Mouse (Mus musculus) spleen, adult 18-20 months (tissue): Measurements from ENCODE around the gene Dspp.

Experiments used
- DNase-seq, 2 experiments: peaks; one replicate each; pipeline ENCODE4 v3.0.0; 2022; ENCODE audit warnings: mixed read lengths in 2 of 2

Gene Dspp

DNA sequence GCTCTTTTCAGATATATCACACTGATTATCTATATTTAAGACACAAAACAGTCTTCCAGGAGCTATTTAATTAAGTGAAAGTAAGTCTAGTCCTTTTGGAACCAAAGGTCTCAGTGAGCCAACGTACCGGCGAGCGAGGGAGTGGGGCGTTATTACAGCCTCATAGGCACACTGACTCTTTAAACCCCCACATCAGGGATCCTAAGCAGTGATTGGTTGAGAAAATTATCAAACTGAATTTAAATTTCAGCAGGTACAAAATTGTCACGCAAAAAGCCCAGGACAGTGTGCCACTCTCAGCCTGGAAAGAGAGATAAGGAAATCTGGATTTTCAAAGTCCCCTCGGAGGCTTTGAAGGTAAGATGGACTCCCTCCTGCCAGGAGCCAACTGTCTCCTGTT, at the start of gene Dspp:
Gene Dspp (plus strand): TSS at position 301 of the 400 bp plus-strand sequence.
- DNase-seq = no peak

DNA sequence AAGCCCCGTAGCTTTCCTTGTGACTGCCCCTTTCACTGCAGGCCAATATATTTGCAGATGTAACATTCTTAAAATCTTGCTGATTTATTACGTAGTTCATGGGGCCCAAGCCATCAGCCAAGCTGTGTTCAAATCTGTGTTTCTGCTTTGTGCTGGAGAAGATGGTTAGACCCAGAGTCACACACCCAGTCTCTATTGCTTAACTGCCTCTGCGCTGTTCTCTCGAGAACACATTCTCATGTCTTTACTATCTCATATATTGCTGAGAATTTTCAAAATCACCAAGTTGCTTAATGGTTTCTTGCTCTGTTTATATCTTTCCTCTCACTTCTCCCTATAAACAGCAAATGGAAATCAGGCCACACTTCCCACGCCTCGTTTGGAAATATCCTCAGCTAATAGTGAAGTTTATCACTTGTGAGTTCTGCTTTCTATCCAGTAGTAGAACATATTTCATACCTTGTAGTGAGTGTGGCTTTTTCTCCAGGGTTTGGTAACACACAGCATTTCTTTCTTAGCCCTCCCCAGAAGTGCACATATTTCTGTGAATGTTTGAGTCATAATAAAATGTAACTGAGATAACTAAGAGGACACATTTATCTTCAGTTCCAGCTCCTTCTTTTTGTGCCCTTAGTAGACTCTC, 46.4 kb upstream of the Dspp start:
- no peak for DNase-seq

DNA sequence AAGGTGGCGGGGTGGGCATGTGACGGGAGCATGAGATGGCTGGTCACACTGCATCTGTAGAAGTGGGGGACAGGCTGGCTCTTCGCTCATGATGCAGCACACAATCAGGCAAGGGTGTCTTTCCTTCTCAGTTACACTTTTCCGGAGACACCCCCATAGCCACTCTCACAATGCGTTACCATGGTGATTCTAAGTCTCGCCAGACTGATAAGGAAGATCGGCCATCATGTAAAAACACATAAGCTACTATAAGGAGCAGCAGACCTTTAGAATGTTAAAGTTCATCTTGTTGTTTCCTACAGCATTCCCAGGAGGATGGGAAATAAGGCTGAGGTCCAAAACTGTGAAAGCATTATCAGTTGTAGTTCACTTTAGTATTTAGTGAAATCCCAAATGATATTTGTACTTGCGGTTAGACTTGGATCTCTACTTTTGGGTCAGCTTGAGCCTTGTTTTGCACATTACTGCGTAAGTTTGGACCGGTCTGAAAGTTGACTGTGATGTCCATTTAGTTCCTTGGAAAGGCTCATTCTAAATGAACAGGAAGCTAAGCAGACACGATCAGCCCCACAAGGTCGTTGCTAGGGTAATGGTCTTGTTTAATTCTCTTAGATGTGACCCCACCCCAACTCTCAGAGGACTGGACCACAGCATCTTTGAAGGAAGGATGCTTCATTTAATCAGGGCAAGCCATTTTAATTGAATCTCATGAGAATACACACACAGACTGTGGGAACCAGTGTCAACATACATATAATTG, 43.8 kb upstream of the Dspp start:
- DNase-seq = no peak

DNA sequence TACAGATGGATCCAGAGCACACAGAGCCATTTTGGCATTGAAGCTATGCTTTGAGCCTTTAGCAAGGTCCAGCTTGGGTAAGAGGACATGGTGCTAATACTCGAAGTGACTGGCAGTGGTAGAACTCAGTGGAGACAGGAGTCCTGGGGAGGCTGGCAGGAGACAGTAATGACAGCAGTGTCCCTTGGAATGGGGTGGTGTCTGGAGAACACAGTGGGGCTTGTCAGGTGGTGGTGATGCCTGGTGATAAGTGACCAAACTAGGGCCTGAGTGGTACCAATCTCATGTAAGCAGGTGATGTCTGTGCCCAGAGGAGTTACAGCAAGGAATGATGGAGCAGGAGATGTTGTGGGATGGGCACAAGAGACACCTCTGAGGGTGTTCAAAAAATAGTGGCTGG, 43.2 kb upstream of the Dspp start:
- DNase-seq = no peak

DNA sequence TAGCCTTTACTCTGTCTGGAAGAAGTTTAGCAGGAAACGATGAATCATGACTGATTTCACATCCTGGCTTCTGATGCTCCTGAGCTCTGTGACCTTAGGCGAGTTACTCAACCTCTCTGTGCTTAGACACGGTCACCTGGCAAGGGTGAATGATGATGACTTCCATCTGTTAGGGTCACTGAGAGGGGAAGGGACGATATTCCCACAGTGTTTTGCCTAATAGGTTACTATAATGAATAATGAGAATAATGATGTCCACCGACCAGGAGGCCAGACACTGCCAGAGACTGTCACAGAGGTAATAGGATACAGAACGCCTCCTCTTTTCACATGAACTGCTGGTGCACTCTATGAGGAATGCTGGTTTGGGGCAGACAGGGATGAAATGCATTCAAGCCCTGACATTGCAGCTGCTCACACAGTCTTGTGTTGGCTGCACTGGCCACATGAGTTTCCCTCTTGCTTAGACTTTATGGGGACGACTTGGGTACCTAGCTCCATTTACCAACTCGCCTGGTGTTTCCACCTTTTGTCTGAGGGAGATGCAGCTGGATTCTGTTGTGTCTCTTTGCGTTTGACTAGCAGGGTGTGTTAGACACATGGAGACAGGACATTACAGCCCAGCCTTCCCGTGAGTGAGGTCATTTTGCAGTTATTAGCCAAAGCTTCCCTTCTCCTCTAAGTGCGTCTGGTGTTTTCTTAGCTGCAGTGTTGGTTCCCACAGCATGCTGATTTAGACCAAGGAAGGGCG, 42.1 kb upstream of the Dspp start:
- DNase-seq = no peak

DNA sequence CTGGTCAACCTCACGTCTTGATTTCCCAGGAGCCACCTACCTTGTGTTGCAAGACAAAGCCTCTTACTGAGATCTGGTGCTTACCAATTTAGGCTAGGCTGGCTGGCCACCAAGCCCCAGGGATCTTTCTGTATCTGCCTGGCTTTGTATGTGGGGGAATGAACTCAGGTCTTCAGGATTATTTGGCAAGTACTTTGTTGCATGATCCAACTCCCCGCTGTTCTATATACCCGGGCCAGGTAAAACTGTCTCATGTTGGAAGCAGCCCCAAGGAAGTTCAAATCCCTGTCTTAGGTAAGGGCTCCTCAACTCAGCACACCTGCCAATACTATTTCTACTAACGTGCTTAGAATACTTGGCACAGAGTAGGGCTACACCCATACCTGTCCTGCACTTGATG, 39.6 kb upstream of the Dspp start:
- DNase-seq = no peak

DNA sequence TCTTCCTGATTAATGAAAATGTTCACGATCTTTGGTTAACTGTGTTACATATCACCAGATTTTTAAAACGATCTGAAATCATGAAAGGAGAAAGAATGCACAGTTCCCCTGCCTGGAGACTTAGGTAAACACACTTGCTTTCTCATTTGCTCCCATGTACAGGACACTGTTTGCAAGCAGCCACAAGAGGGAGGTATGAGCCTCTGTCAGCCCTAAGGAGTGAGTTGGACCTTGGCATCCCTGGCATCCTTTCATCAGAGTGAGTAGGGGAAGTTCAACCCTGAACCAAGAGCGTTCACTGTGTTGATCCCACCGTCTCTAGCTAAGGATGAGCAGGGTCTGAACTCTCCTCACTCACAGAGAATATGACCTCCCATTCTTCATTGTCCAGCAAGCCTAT, 39.0 kb upstream of the Dspp start:
- no peak for DNase-seq

DNA sequence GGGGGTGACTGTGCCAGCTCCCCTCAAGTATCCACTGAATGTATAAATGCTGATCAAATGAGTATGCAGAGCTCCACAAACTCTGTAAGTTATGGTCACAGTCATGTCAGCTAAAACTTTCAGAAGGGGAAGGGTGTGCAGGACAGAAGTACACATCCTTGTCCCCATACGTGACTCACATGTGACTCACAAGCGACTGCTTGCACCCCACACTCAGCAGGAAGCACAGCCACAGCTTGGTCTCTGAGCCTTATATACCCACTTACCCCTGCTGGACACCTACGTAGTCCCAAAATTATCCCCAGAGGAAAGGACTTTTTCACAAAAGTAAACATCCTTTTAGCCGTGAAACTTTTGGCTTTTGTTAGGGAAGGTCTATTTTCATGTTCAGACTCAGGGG, 36.8 kb upstream of the Dspp start:
- DNase-seq = no peak

DNA sequence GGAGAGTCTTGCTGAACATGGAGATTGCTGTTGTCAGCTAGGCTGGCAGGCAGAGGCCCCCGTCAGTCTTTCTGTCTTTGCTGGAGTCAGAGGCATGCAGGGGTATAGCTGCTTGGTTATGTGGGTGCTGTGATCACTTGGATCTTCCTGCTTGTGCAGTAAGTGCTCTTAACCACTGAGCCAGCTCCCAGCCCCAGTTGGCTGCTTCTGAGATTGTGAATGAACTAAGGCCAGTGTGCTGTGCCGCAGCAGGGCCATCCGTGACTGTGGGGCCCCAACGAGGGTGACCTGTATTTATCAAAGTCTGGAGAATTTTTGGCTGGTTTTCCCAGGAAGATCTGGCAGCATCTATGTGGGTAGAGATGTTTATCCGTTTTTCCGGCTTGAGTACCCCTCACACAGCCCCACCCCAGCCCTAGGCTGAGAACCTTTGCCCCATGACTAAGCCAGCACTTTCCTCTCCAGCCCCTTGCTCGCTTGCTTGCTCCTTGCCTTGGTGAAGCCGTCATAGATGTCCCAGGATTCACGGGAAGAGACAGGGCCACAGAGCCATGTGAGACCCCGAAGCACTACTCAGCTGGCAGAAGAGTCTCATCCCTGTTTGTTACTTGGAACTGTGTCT, 32.5 kb upstream of the Dspp start:
- no peak for DNase-seq

DNA sequence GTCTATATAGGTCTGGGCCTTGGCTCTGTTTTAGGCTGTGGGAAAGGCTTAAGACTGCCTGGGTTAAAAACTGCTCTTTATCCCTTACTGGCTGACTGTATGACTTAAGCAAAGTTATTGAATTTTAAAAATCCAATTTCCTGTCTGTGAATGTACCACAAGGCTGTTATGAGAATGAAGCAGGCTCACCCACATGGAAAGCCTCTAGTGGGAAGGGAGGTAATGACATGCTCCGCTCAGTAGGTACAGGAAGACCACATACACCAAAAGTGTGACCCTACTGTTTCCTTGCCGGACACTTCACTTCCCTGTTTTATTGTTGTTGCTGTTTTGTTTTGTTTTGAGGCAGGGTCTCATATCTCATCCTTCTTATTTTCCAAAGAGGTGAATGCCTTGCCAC, 29.4 kb upstream of the Dspp start:
- DNase-seq = no peak

DNA sequence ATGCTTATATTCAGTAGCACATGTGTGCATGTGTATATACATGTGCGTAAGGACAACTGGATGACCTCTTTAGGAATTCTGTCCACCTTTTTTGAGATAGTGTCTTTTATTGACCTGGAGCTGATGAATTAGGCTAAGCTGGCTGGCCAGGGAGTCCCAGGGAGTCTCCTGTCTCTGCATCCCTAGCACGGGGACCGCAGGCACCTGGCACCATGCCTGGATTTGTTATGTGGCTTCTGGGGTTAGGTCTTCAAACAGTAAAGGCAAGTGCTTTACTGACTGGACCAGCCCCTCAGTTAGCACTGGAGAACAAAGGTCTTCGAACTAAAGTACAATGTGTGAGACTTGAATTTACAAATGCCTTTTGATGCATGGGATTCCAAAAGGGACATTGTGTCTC, 26.5 kb upstream of the Dspp start:
- no peak for DNase-seq

DNA sequence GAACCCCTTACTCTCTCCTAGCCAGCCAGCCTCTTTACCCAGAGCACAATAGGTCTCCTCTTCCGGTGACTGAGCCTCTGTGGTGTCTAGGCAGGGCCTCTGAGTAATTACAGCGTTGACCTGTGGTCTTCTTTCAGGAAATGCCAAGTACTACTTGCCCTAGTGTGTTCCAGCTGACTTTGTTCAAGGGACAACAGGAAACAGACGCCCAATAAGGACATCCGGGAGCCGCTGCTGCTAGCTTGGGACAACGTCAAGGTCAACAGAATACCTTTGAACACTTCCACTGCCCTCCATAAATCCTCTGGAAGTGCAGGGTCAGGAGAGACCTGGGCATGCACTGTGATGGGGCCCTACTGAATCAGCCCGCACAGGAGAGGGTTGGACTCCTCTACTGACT, 21.2 kb upstream of the Dspp start:
- DNase-seq = no peak

DNA sequence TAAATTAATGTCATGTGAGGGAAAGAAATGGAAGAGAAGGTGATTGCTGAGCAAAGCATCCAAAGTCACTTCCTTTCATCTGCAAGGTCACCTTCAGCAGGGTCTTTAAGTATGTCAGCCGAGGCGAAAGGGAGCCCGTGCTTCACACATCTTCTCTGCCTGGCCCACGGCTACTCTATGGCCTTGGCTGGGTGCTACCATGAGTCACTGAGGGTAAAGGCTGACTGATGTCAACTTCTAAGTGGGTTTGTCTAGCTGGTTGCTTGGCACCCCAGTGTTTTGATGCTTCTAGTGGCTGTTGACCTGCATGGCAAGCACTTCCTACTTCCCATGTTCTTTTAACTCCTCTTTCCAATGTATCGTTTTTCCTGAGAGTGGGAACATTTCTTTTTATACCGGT, 20.3 kb upstream of the Dspp start:
- DNase-seq = no peak

DNA sequence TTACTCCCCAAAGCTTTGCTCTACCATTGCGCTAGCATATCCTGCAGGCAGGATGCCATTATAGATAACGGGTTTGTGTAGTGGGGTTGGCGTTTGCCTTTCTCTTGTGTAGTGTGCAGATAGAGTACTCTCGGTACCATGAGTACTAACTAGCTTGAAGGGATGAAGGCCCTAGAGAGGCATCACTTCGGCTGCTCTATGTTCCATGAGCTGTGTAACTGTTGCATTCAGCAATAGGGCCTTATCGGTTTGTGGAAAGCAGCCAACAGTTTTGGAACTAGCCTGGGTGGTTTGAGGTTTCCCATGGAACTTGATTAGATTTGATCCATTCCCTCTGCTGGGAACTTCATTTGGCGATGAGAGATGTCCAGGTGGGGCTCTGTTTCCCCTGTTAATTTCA, 12.8 kb upstream of the Dspp start:
- no peak for DNase-seq

DNA sequence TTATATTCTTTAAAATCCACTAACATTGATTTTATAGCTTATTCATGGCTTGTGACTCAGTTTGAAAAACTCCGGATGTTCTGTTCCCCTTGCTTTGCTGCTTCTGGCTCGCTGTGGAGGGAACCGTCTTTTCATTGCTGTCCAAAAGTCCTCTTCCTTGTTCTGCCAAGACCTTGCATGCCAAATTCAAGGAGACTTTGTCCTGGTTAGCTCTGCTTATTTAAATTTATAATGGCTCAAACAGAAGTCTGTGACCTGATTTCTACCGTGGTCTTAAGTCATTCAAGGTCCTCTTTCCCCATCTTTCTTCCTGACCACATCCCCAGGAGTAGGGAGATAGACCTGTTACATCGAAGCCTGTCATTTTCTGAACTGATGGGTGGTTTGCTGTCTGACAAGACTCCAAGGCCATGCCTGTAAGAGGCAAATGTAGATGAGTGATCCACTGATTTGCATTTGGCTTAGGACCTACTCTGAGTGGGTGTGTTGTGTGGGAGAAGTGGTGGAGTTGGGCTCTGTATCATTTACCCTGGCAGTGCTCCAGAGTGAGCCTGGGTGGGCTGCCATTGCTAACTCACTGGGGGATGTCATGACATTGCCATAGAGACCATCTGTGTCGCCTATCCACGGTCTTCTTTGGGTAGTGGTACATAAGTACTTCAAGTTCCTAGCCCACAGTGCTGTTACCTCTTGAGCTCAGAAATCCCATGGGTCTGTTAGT, 12.0 kb upstream of the Dspp start:
- DNase-seq = no peak

DNA sequence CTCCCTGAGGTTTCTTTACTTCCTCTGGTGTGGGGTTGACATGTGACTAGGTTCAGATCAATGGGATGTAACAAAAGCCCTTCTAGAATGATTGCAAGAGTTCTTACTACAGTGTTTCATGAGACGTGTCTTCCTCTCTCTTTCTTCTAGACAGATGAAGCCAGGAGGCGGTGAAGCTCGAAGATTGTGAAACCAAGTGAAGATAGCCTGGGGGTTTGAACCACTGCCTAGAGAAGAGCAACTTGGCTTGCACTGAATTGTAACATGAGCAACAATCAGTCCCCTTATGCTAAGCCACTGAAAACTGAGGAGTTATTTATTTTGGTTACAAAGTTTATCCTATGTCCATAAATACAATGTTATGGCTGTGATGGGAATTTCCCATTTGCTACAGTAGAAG, 9.9 kb upstream of the Dspp start:
- no peak for DNase-seq

DNA sequence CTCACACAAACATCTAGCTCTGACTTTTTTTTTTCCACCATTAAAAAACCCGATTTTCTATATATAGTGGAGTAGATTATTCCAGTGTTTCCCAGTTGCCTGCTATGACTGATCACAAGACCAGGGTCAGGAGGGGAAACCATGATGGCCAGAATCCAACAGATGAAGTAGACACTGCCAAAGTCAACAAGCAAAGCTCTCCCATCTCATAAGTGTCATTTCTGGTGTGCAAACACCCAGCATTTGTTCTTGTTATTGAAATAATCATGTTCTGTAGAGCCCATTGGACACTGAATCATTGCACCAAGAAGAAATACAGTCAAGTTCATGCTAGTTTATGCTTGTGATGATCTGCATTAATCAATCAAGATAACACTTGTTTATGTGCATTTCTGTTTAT, 9.1 kb upstream of the Dspp start:
- DNase-seq = no peak

DNA sequence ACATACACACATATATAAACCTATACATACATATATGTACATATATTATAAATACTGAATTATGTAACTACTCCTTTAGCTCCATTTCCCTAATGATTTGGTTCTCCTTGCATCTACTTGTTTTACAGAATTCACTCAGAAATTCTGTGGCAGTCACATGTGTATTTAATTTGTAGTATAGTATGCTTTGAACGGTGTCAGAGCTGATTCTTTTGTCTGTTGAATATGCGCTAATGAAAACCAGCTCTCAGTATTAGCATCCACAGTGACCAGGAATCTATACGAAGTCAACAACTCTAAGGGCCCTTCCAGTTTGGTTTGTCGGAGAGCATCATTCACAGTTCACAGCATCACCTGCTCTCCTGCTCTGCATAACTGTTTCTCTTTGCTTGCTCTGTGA, 7.0 kb upstream of the Dspp start:
- no peak for DNase-seq

DNA sequence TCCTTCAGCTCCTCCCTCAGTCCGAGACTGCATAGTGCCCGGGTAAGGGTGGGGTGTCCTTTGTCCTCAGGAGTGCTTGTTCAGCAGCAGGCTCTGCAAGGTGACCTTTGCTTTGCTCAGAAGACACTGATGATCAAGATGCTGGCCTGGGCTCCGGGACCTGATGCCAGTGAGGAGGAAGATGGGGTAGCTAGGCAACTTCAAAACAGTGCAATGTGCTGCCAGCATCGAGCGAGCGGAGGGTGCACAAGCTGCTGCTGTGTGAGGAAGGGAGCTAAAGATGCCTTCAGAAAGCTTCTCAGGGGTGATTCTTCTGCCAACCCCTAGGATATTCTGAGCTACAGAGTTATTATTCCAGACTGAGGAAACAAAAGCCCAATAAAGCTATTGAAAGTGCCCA, 2.6 kb downstream of the Dspp start:
- no peak for DNase-seq

DNA sequence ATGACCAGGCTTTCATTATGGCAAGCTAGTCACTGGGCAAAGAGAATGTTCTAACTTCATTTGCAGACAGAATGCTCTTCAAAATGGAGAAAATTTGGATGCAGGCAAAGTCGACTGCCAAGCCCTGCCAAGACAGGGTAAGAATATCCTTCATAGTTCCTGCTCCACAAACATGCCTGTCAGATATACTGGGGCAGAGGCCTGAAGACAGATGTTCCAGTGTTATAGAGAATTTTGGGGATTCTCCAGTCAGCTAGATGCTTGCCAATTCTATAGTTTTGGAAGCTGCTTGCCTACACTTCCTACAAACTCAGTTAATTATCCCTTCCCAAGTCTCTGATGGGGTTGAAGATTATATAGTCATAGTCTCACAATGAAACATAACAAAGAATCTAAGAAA, 13.2 kb downstream of the Dspp start:
- DNase-seq = no peak

DNA sequence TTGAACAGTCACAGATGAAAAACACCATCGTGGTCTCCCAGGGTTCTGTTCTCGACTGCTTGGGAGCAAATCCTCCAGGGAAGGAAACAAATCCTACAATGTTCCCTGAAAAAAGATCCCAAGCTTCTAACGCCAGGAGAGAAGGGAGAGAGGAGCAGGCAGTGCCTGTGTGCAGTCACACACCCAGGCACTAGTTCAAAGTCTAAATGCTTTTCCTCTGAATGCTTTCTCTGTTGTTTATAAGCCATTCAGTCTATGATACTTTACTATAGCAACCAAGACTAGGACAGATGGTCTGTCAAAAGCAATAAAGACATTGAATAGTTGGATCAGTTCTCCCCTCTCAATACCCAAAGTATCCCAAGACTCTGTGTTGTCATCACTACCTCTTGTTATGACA, 16.8 kb downstream of the Dspp start:
- DNase-seq = no peak

DNA sequence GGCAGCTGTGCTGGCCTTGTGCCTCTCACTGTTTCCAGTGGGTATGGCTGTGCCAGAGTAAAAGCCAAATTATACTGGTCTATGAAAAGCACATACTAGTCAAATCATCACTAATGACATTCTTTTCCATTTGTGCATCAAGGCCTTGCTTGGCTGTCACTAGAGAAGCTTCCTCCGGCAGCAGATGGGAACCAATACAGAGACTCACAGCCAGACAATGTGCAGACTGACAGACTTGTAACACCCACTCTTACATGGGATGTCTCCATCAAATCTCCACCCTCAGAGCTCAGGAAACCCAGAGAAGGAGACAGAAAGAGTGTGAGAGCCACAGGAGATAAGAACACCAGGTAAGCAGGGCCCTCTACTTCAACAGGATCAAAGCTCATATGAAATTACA, 24.6 kb downstream of the Dspp start:
- DNase-seq = no peak
